10 mouse cellular contexts compared by ENCODE assay signal in genomic region chr11:78193113-78193512, GRCm38 (mm10). TPM values are rescaled to one million over a fixed set of nuclear protein-coding genes. Genes with fewer than 3 reads are reported as not detected.
DNase-seq lines count a peak whose midpoint lies in the region; ATAC-seq and TF ChIP-seq lines count a peak whose summit lies in the region.
"Had no signal": no experiment of that assay in that cellular context is flagged by ENCODE, and none has a peak within 500 bp of the region (broad histone marks: within the 10 kb centered on the region; RNA-seq: fewer than 3 reads in every experiment).

Gene Proca1 (plus strand): TSS chr11:78193392.

- no peak for TF ChIP-seq POLR2A in heart, adult 2 months (IDR thresholded peaks at IDR 0.05; ENCODE audit: insufficient read depth, low read depth, low read length)
- TF ChIP-seq POLR2A in limb, embryonic 14.5 days (IDR thresholded peaks at IDR 0.05; ENCODE audit: borderline replicate concordance, extremely low read depth, insufficient read depth, insufficient read length) = no peak

- no peak within 1 kb of the TSS; the same call in 1 of the 2 replicates for H3K4me3 ChIP-seq in heart, postnatal 0 days (ENCODE audit: low read depth, low read length)
- H3K4me3 ChIP-seq in heart, adult 2 months = no peak within 1 kb of the TSS
- peak within 1 kb of the TSS; percentile 71; the same call in 1 of the 2 replicates for H3K4me3 ChIP-seq in G1E (ENCODE audit: low read depth, low read length)
- peak within 1 kb of the TSS; percentile 40 for H3K4me3 ChIP-seq in embryonic facial prominence, embryonic 12.5 days
- H3K4me3 ChIP-seq in limb, embryonic 14.5 days (replicated peaks; ENCODE audit: low read length) = peak within 1 kb of the TSS; percentile 47

- peak within 1 kb of the TSS; percentile 69; the same call in 1 of the 2 replicates for H3K4me2 ChIP-seq in heart, postnatal 0 days (ENCODE audit: low read depth, low read length)
- H3K4me2 ChIP-seq in embryonic facial prominence, embryonic 12.5 days (replicated peaks) = peak within 1 kb of the TSS; percentile 56
- H3K4me2 ChIP-seq in limb, embryonic 14.5 days (replicated peaks; ENCODE audit: low read depth, low read length, severe bottlenecking) = peak within 1 kb of the TSS; percentile 56

- no peak for TF ChIP-seq EP300 in heart, postnatal 0 days (IDR thresholded peaks at IDR 0.05; ENCODE audit: low read depth)
- TF ChIP-seq EP300 in heart, adult 2 months (IDR thresholded peaks at IDR 0.05; ENCODE audit: insufficient read depth, low read depth, low read length) = no peak

- H3K9me3 ChIP-seq in heart, postnatal 0 days (replicated peaks; ENCODE audit: control insufficient read depth, low read length) = no peaks in the 10 kb centered on the region
- H3K9me3 ChIP-seq in G1E (replicated peaks) = 0 out of 2 replicates have a peak, but pooled peaks cover 4% of the 10 kb centered on the region
- H3K9me3 ChIP-seq in embryonic facial prominence, embryonic 12.5 days = no peaks in the 10 kb centered on the region
- H3K9me3 ChIP-seq in limb, embryonic 14.5 days (ENCODE audit: control insufficient read depth, low read length) = no peaks in the 10 kb centered on the region

- TF ChIP-seq CTCF in heart, postnatal 0 days (IDR thresholded peaks at IDR 0.05; ENCODE audit: low read depth) = no peak
- TF ChIP-seq CTCF in heart, adult 2 months (IDR thresholded peaks at IDR 0.05) = no peak
- TF ChIP-seq CTCF in G1E (IDR thresholded peaks at IDR 0.05; ENCODE audit: low read depth, low read length) = no peak

- intact Hi-C loops in heart, adult 2 months (cut with DNase I) = no loop called here

- no peaks in the 10 kb centered on the region for H3K79me2 ChIP-seq in heart, adult 2 months (replicated peaks; ENCODE audit: control insufficient read depth, insufficient read depth, low read length)

- 43% methylated on average over 1 of the region's 1 CpGs for WGBS in heart, postnatal 0 days
- WGBS in heart, adult 2 months = 64% methylated on average over 1 of the region's 1 CpGs
- 79% methylated on average over 1 of the region's 1 CpGs for WGBS in embryonic facial prominence, embryonic 12.5 days
- 85% methylated on average over 1 of the region's 1 CpGs for WGBS in limb, embryonic 14.5 days

- DNase-seq in heart, postnatal 0 days (ENCODE audit: low spot score) = no peak
- DNase-seq in heart, adult 2 months = no peak
- DNase-seq in G1E (ENCODE audit: low spot score) = no peak
- no peak for DNase-seq in limb, embryonic 14.5 days (ENCODE audit: low spot score)
- DNase-seq in B cell, adult 2 months = no peak
- DNase-seq in ovary, postnatal 36 days (ENCODE audit: low spot score) = no peak
- DNase-seq in layer of hippocampus, adult 8-10 months (ENCODE audit: low spot score in 2 of 2) = no peak
- DNase-seq: kidney, postnatal 36 days; thymus, postnatal 14 days had no signal

- peaks cover 6% of the 10 kb centered on the region; the same call in 1 of the 2 replicates for H3K4me1 ChIP-seq in heart, postnatal 0 days (ENCODE audit: control insufficient read depth, insufficient read depth)
- peaks cover 4% of the 10 kb centered on the region; the same call in 1 of the 2 replicates for H3K4me1 ChIP-seq in heart, adult 2 months (ENCODE audit: control insufficient read depth, insufficient read depth, low read length)
- peaks cover 43% of the 10 kb centered on the region for H3K4me1 ChIP-seq in G1E (ENCODE audit: insufficient read depth, low read depth, low read length)
- peaks cover 14% of the 10 kb centered on the region for H3K4me1 ChIP-seq in embryonic facial prominence, embryonic 12.5 days
- peaks cover 14% of the 10 kb centered on the region for H3K4me1 ChIP-seq in limb, embryonic 14.5 days (ENCODE audit: control insufficient read depth, insufficient read depth, low read length)

- H3K36me3 ChIP-seq in heart, postnatal 0 days (replicated peaks; ENCODE audit: control insufficient read depth, insufficient read depth, low read length) = peaks cover 20% of the 10 kb centered on the region
- no peaks in the 10 kb centered on the region for H3K36me3 ChIP-seq in heart, adult 2 months (ENCODE audit: control insufficient read depth, insufficient read depth, low read length)
- no peaks in the 10 kb centered on the region for H3K36me3 ChIP-seq in G1E (replicated peaks)
- peaks cover 24% of the 10 kb centered on the region for H3K36me3 ChIP-seq in embryonic facial prominence, embryonic 12.5 days
- peaks cover 34% of the 10 kb centered on the region for H3K36me3 ChIP-seq in limb, embryonic 14.5 days (ENCODE audit: control insufficient read depth, insufficient read depth, low read length)

- no peak within 1 kb of the TSS for H3K9ac ChIP-seq in heart, postnatal 0 days (replicated peaks; ENCODE audit: low read depth, low read length)
- no peak within 1 kb of the TSS for H3K9ac ChIP-seq in heart, adult 2 months (ENCODE audit: low read depth, low read length)
- H3K9ac ChIP-seq in embryonic facial prominence, embryonic 12.5 days = no peak within 1 kb of the TSS
- H3K9ac ChIP-seq in limb, embryonic 14.5 days (ENCODE audit: low read depth, low read length, severe bottlenecking) = no peak within 1 kb of the TSS

- no peak within 1 kb of the TSS for H3K27ac ChIP-seq in heart, postnatal 0 days (ENCODE audit: low read depth)
- no peak within 1 kb of the TSS for H3K27ac ChIP-seq in heart, adult 2 months
- H3K27ac ChIP-seq in embryonic facial prominence, embryonic 12.5 days = 0 out of 2 replicates have a peak within 1 kb of the TSS, but pooled peaks have one; percentile 30
- H3K27ac ChIP-seq in limb, embryonic 14.5 days (replicated peaks; ENCODE audit: low read depth, low read length) = no peak within 1 kb of the TSS

- no peak for ATAC-seq in heart, postnatal 0 days (ENCODE audit: insufficient read depth, low read depth)
- ATAC-seq in G1E (ENCODE audit: extremely low read depth, insufficient number of reproducible peaks, low FRiP score, poor library complexity, severe bottlenecking) = no peak
- ATAC-seq in embryonic facial prominence, embryonic 12.5 days (ENCODE audit: insufficient number of reproducible peaks, insufficient read depth, low FRiP score, low TSS enrichment) = no peak
- ATAC-seq in limb, embryonic 14.5 days (ENCODE audit: low FRiP score, low read depth) = no peak

- no peaks in the 10 kb centered on the region for H3K27me3 ChIP-seq in heart, postnatal 0 days (ENCODE audit: control insufficient read depth, insufficient read depth, low read length)
- H3K27me3 ChIP-seq in heart, adult 2 months (ENCODE audit: control insufficient read depth, insufficient read depth, low read length) = no peaks in the 10 kb centered on the region
- peaks cover 62% of the 10 kb centered on the region for H3K27me3 ChIP-seq in G1E (ENCODE audit: insufficient read depth, low read length)
- H3K27me3 ChIP-seq in embryonic facial prominence, embryonic 12.5 days = no peaks in the 10 kb centered on the region
- H3K27me3 ChIP-seq in limb, embryonic 14.5 days (ENCODE audit: control insufficient read depth, insufficient read depth, low read length) = no peaks in the 10 kb centered on the region

RNA-seq across cellular contexts. Expression of gene Proca1, which starts in this region (rescaled TPM):
- not detected in 2 replicates for total RNA-seq in heart, postnatal 0 days (2014; rRNA removed; ENCODE audit: low replicate concordance)
- 2.1 and 3.2 TPM in 2 replicates for polyA plus RNA-seq in heart, postnatal 0 days (2015; fragmentation: Nextera tagmentation; extraction: Ambion mirVana)
- total RNA-seq in heart, adult 2 months (2021) = under 1 TPM; 0.70 to 0.75 TPM
- 0.26 and 0.80 TPM in 2 replicates for polyA plus RNA-seq in heart, adult 2 months (2012; rRNA removed)
- total RNA-seq in G1E (2014; fragmentation: Nextera tagmentation) = not detected in 2 replicates
- total RNA-seq in G1E (2017) = 0.22 TPM in 1 of 2 replicates, not detected in the other
- polyA plus RNA-seq in G1E (2012) = not detected in 2 replicates
- 2.9 TPM in 2 replicates for polyA plus RNA-seq in embryonic facial prominence, embryonic 12.5 days (2016; fragmentation: Nextera tagmentation; extraction: Ambion mirVana)
- 1.7 and 1.9 TPM in 2 replicates for polyA plus RNA-seq in limb, embryonic 14.5 days (2012; rRNA removed)
- 2.1 and 3.2 TPM in 2 replicates for polyA plus RNA-seq in limb, embryonic 14.5 days (2014; fragmentation: Nextera tagmentation; extraction: Ambion mirVana)
- total RNA-seq in layer of hippocampus, adult 8-10 months (2022) = 1 to 10 TPM; 3.9 to 5.9 (median 4.9) TPM

Comparison
In these comparisons a context has a peak if more than half of its experiments do, and no peak if none do; other contexts are left out.
1. H3K4me3 ChIP-seq: peak in G1E (single experiment), embryonic facial prominence, embryonic 12.5 days (single experiment) and limb, embryonic 14.5 days (single experiment); none in heart, postnatal 0 days (single experiment) and heart, adult 2 months (single experiment).
2. Peak in every context shown above with its lines, with median percentiles within 50 percentile points of each other: H3K4me2 ChIP-seq.